Mouse (Mus musculus) ovary, postnatal 14 days (tissue): Measurements from ENCODE around the gene Rnf208.
A peak's percentile ranks its signal among the peaks of the same experiment; 100 is the strongest.
"Not testable (repeated sequence)": the region's sequence is repeated elsewhere in the genome, so short reads cannot be mapped to it uniquely, and the experiment has no call there.

Experiments
- DNase-seq: peaks from one replicate; pipeline ENCODE4 v3.0.0; 2022; ENCODE audit warnings: low spot score

The Rnf208 gene

GRCm38 (mm10) chr2:25246183-25247072, 4.4 kb downstream of the Rnf208 start, which contains the start of gene AL732309.1:
AL732309.1 (minus strand) TSS chr2:25246863.
- no peak for DNase-seq

GRCm38 (mm10) chr2:25252331-25252730, 10.3 kb downstream of the Rnf208 start:
- DNase-seq = no peak

- DNase-seq = peak; percentile 76
Observed at GRCm38 (mm10) chr2:25255284-25255779, 13.3 kb downstream of the Rnf208 start, which contains the start of gene Tmem203. Tmem203 (plus strand) TSS chr2:25255439.

GRCm38 (mm10) chr2:25256443-25257109, 14.5 kb downstream of the Rnf208 start:
- not testable (repeated sequence) for DNase-seq

- DNase-seq = not testable (repeated sequence)
Observed at GRCm38 (mm10) chr2:25257250-25257649, 15.2 kb downstream of the Rnf208 start.

- DNase-seq = no peak
Observed at GRCm38 (mm10) chr2:25258887-25259286, 16.8 kb downstream of the Rnf208 start.

GRCm38 (mm10) chr2:25261870-25262269, 19.8 kb downstream of the Rnf208 start:
- no peak for DNase-seq

GRCm38 (mm10) chr2:25262291-25262767, 20.3 kb downstream of the Rnf208 start, which contains the start of gene Tprn:
Tprn (plus strand) TSS chr2:25262618.
- peak; percentile 80 for DNase-seq

GRCm38 (mm10) chr2:25262795-25263622, 21.0 kb downstream of the Rnf208 start:
- DNase-seq = no peak

- no peak for DNase-seq
Observed at GRCm38 (mm10) chr2:25263623-25264285, 21.7 kb downstream of the Rnf208 start.

- DNase-seq = no peak
Observed at GRCm38 (mm10) chr2:25264286-25264660, 22.2 kb downstream of the Rnf208 start.

- no peak for DNase-seq
Observed at GRCm38 (mm10) chr2:25264851-25265250, 22.8 kb downstream of the Rnf208 start.

GRCm38 (mm10) chr2:25265897-25266656, 24.0 kb downstream of the Rnf208 start:
- DNase-seq = no peak

- DNase-seq = no peak
Observed at GRCm38 (mm10) chr2:25266720-25267119, 24.7 kb downstream of the Rnf208 start.

GRCm38 (mm10) chr2:25267241-25267640, 25.2 kb downstream of the Rnf208 start:
- no peak for DNase-seq

GRCm38 (mm10) chr2:25267746-25268309, 25.8 kb downstream of the Rnf208 start:
- no peak for DNase-seq

GRCm38 (mm10) chr2:25271827-25272511, 29.9 kb downstream of the Rnf208 start, which contains the start of the genes Ssna1 and Anapc2:
Ssna1 (minus strand) TSS chr2:25272438.
Anapc2 (plus strand) TSS chr2:25272478.
- peak; percentile 99 for DNase-seq

- no peak for DNase-seq
Observed at GRCm38 (mm10) chr2:25272515-25272914, 30.5 kb downstream of the Rnf208 start.

GRCm38 (mm10) chr2:25273010-25273409, 31.0 kb downstream of the Rnf208 start:
- no peak for DNase-seq
